Mouse (Mus musculus) frontal cortex, postnatal 10 days (tissue): ENCODE measurements around the gene Fat4.

Experiments
- DNase-seq, 2 experiments: peaks; one replicate each; pipeline ENCODE4 v3.0.0; 2022; ENCODE audit warnings: low spot score in 2 of 2, mixed read lengths in 1 of 2

Gene Fat4

GRCm38 (mm10) chr3:38906832-38907231, 20.1 kb downstream of the Fat4 start:
- no peak for DNase-seq

- no peak for DNase-seq
Observed at GRCm38 (mm10) chr3:38907676-38908425, 21.1 kb downstream of the Fat4 start.

- no peak for DNase-seq
Observed at GRCm38 (mm10) chr3:38908426-38909111, 21.8 kb downstream of the Fat4 start.

- DNase-seq: no peak
Observed at GRCm38 (mm10) chr3:38912768-38913487, 26.2 kb downstream of the Fat4 start.

GRCm38 (mm10) chr3:38913488-38914105, 26.9 kb downstream of the Fat4 start:
- no peak for DNase-seq

GRCm38 (mm10) chr3:38918926-38919325, 32.2 kb downstream of the Fat4 start:
- DNase-seq: no peak

GRCm38 (mm10) chr3:38921031-38921430, 34.3 kb downstream of the Fat4 start:
- DNase-seq: no peak

GRCm38 (mm10) chr3:38923251-38923686, 36.5 kb downstream of the Fat4 start:
- no peak for DNase-seq

- no peak for DNase-seq
Observed at GRCm38 (mm10) chr3:38928076-38928686, 41.4 kb downstream of the Fat4 start.

GRCm38 (mm10) chr3:38928751-38929150, 42.0 kb downstream of the Fat4 start:
- DNase-seq: no peak

- peak; percentile 33 to 37 for DNase-seq
Observed at GRCm38 (mm10) chr3:38934780-38935179, 48.0 kb downstream of the Fat4 start.

- DNase-seq: no peak
Observed at GRCm38 (mm10) chr3:38936485-38936884, 49.7 kb downstream of the Fat4 start.

GRCm38 (mm10) chr3:38937159-38937558, 50.4 kb downstream of the Fat4 start:
- DNase-seq: no peak

- no peak for DNase-seq
Observed at GRCm38 (mm10) chr3:38938136-38938535, 51.4 kb downstream of the Fat4 start.

- DNase-seq: no peak
Observed at GRCm38 (mm10) chr3:38939573-38939972, 52.8 kb downstream of the Fat4 start.

GRCm38 (mm10) chr3:38940327-38940726, 53.6 kb downstream of the Fat4 start:
- DNase-seq: no peak

GRCm38 (mm10) chr3:38945157-38945556, 58.4 kb downstream of the Fat4 start:
- no peak for DNase-seq

GRCm38 (mm10) chr3:38947706-38948105, 61.0 kb downstream of the Fat4 start:
- DNase-seq: no peak

- DNase-seq: no peak
Observed at GRCm38 (mm10) chr3:38952602-38953001, 65.9 kb downstream of the Fat4 start.

- DNase-seq: no peak
Observed at GRCm38 (mm10) chr3:38954196-38954595, 67.5 kb downstream of the Fat4 start.

GRCm38 (mm10) chr3:38956012-38956648, 69.4 kb downstream of the Fat4 start:
- no peak for DNase-seq
